Mouse (Mus musculus) layer of hippocampus, adult 2 months (tissue): ENCODE data around the gene Ccndbp1. TPM values are rescaled to one million over a fixed set of nuclear protein-coding genes. Genes with fewer than 3 reads are reported as not detected.
"Not testable (repeated sequence)": the region's sequence is repeated elsewhere in the genome, so short reads cannot be mapped to it uniquely, and the experiment has no call there.

ENCODE experiments used
- DNase-seq, 2 experiments: peaks; one replicate each; pipeline ENCODE4 v3.0.0; 2022; ENCODE audit warnings: low spot score in 2 of 2
- H3K27ac ChIP-seq: fragments of 200-600 bp; 2 replicates; pipeline ENCODE4 v1.8.1; 2022
- H3K4me3 ChIP-seq: fragments of 200-600 bp; 2 replicates; pipeline ENCODE4 v1.8.1; 2022; ENCODE audit warnings: mild to moderate bottlenecking
- CTCF ChIP-seq: fragments of 200-600 bp; conservative IDR thresholded peaks from 2 replicates; pipeline ENCODE4 v1.8.1; 2022; ENCODE audit warnings: antibody characterized with exemption, mild to moderate bottlenecking, moderate library complexity
- long read RNA-seq, 2 experiments: library from polyadenylated mRNA; stranded (forward); transcript quantifications; one replicate each; pipeline ENCODE4 v2.0.0; 2021; ENCODE audit warnings: borderline mapping rate in 2 of 2
- total RNA-seq, 2 experiments: library from RNA; stranded (reverse); gene quantifications; 2 replicates each; pipeline ENCODE4 v1.2.3; 2021

Gene Ccndbp1
- total RNA-seq: 10 to 100 TPM; 57.8 to 58.8 TPM
- long read RNA-seq, experiment 1, transcript Ccndbp1-201 (11 exons, 1,569 nt): major isoform, 17 of 28 reads
- long read RNA-seq, experiment 1, partial matches to known transcripts: 2 of 28 reads
- long read RNA-seq, experiment 1, other reads (novel, unspliced or antisense): 8 of 28 reads
- long read RNA-seq, experiment 2, transcript Ccndbp1-201 (11 exons, 1,569 nt): major isoform, 40 of 49 reads
- long read RNA-seq, experiment 2, partial matches to known transcripts: 3 of 49 reads
- long read RNA-seq, experiment 2, other reads (novel, unspliced or antisense): 6 of 49 reads

DNA sequence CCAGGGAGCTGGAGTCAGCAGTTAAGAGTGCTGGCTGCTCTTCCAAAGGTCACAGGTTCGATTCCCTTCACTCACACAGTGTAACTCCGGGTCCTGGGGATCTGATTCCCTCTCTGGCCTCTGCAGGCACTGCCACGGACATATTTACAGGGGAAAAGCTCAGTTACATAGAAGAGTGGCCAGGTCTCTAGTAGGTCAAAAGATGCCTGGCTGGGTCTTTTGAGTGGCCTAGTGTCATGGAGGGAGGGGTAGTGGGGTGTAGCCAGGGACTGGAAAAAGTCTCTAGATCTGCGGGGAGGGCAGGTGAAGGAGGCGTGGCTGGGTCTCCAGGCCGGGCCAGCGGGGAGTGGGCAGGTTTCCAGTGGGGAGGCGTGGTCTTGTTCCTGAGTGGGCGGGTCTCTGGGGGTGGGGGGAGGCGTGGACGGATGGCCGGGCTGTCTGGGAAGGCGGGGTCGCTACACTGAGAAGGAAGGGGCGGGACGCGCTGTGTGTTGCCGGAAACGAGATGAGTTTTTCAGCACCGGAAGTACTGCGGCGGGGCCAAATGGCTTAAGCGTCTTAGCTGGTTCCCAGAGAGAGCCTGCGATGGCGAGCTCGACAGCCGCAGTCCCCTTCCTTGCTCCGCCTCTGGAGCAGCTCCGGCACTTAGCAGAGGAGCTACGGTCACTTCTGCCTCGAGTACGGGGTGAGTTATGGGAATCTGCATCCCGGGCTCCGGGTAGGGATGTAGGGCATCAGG is at the start of gene Ccndbp1:
Gene Ccndbp1, plus strand, starts transcription at position 479 of the 739 bp plus-strand sequence.
- Histone ChIP-seq H3K4me3 (peak within 1 kb of the TSS; percentile 79), H3K27ac (peak within 1 kb of the TSS; percentile 85)
- peak; percentile 81 to 86 for DNase-seq
- TF ChIP-seq CTCF: no peak

DNA sequence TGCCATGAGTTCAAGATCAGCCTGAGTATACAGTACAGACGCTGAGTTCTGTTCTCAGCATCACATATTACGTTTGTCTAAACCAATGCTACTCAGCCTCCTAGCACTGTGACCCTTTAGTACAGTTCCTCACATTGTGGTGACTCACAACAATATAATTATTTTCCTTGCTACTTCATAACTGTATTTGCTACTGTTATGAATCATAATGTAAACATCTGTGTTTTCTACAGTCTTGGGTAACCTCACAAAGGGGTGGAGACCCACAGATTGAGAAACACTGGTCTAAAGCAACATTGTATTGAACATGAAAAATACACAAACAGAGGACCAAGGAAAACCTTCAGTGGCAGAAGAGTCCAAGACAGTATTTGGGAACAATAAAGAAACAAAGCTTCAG is 48.8 kb upstream of the Ccndbp1 start:
- no peak for TF ChIP-seq CTCF
- Histone ChIP-seq H3K27ac (no peak overlapping the region), H3K4me3 (no peak overlapping the region)
- DNase-seq: no peak

DNA sequence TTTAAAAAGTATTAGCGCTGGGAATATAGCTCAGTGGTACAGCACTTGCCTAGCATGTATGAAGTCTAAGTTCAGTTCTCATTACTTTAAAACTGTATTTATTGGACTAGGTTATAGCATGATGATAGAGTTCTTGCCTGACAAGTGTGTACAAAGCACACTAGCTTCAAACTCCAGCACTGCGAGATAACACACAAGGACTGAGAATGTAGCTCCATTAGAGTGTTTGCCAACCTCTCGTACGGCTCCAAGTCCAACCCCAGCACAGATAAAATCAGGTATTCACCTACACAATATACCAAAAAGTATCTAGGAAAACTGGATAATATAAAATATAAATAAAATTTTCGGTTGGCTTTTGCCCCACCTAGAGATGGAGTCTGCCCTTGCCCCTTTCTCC is 48.4 kb upstream of the Ccndbp1 start:
- no peak for DNase-seq
- no peak overlapping the region for H3K4me3 ChIP-seq
- H3K27ac ChIP-seq: no peak overlapping the region
- no peak for TF ChIP-seq CTCF

DNA sequence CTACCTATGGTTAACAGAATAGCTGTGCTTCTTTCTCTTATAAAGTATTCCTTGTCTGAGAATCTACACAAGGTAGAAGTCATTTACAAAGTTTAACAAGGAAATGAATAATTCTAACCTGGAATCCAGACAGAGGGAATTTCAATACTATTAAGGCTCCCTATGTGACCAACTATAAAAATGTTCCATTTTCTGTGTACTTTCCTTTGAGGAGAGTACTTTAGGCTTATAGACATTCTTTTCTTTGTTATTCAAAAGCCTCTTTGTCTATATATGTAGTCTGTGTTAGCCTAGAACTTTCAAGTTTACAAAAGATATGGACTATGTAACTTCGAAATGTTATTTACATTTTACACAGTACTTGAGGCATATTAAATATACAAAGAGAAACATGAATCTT is 47.9 kb upstream of the Ccndbp1 start:
- H3K27ac ChIP-seq: no peak overlapping the region
- no peak for TF ChIP-seq CTCF
- no peak overlapping the region for H3K4me3 ChIP-seq
- no peak for DNase-seq

DNA sequence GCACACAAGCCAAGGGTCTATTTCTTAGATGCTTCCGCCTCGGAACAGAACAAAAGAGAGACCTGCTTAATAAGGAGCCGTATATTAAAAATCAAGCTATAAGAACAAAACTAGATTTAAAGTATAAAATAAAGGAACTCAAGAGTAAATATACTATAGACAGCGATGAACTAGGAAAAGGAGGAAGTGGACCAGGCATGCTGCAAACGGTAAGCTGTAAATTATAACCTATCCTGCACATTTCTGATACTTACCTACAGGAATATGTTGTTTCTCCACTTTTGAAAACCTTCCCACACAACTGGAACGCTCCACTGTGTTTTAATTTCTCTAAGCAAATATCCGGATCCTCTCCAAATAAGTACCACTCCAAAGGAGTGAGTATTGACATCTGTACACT is 45.1 kb upstream of the Ccndbp1 start:
- no peak overlapping the region for H3K27ac ChIP-seq

DNA sequence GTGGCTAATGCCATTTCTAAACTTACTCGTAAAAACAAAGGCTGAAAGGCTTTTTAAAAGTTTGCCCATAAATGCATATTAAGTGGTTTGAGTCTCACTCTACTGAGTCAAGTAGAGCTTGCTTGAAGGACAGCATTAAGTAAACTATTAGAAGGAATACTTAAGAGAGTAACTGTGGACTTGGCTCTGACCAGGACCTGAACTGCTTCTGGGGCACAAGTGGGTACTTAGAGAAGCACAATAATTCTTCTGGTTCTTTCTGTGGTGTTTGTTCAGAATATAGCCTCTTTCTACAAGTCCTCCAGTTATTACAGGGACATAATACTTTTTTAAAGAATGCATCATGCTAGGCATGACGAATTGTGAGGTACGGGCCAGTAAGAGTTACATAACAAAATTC is 42.7 kb upstream of the Ccndbp1 start:
- H3K27ac ChIP-seq: no peak overlapping the region
- no peak for TF ChIP-seq CTCF
- no peak overlapping the region for H3K4me3 ChIP-seq
- DNase-seq: no peak

More for the DNA sequence above, 45.1 kb upstream of the Ccndbp1 start:
- no peak for TF ChIP-seq CTCF
- no peak overlapping the region for H3K4me3 ChIP-seq
- no peak for DNase-seq

DNA sequence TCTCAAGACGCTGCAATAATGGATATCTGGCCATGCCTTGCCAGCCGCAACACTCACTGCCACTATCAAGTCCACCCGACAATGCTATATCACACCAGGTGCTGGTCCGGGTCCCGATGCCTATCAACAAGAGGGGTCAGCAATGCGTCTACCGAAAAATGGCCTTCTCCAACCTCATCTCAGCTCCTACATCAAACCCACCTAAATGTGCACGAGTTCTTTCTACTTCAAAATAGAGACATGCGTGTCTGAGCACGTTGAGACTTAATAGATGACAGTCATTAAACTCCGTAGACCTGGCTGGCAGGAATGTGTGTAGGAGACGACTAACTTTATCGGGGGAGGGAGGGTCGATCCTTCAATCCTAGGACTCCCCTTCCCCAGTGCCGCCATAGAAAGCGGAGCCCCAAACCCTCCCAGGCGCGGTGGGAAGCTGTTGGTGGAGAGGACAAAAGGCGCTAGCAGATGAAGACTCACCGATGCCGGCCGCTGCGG is 38.1 kb upstream of the Ccndbp1 start:
- Histone ChIP-seq H3K27ac (peak overlapping the region; percentile 94), H3K4me3 (peak overlapping the region; percentile 82)
- DNase-seq: no peak
- TF ChIP-seq CTCF: no peak

DNA sequence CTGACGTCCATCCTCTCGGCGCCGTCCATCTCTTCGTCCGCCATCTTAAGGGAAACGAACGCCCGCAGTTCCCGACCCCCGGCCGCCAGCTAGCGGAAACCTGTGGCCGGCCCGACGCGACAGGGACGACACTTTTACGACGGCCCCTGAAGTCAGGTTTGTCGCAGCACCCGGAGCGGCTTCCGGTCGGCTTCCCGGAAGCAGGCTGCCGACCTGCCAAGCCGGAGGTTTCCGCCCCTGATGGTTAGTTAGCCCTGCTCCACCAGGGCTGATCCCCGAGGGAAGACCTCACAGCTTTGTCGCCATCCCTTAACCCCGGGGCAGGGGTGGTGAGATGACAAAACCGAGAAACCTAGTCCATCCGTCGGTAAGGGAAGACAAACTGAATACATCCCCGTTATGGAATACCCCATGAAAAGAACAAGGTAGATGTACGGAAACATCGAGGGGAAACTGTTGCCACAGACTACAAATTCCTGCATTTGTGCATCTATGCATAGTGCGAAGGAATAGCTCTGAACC is 37.6 kb upstream of the Ccndbp1 start, which contains the start of gene Ubr1:
Gene Ubr1, minus strand, starts transcription at position 157 of the 522 bp plus-strand sequence.
- DNase-seq: peak; percentile 85 to 87
- H3K27ac ChIP-seq: peak within 1 kb of the TSS; percentile 94
- peak; percentile 22; the same call in 1 of the 2 replicates for TF ChIP-seq CTCF
- peak within 1 kb of the TSS; percentile 82 for H3K4me3 ChIP-seq

DNA sequence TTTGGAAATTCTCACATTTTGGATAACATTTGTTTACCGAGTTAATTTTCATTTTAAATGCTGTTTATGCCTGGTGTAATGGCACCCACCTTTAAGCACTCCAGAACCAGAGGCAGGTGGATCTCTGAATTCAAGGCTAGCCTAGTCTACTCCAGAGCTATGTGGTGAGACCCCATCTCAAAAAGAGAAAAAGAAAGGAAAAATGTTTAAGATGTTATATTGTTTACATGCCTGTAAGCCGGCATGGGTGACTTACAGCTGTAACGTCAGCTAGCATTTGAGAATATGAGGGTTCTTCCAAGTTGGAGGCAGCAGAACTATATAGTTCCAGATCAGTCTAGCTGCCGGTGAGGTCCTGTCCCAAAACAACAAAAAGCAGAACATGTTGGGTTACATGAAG is 36.4 kb upstream of the Ccndbp1 start:
- no peak for DNase-seq
- no peak for TF ChIP-seq CTCF
- H3K4me3 ChIP-seq: no peak overlapping the region
- no peak overlapping the region for H3K27ac ChIP-seq

DNA sequence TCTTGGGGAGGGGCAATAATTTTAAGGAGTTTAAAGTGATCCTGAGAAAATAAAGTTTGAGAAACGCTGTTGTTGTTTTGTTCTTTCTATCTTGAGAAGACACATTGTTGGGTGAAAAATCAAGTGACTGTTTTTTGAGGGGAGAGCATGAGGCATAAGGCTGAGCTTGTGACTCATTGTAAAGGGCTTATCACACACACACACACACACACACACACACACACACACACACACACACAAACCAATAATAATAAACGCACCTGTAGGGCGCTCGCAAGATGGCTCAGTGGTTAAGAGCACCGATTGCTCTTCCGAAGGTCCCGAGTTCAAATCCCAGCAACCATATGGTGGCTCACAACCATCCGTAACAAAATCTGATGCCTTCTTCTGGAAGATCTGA is 35.9 kb upstream of the Ccndbp1 start:
- H3K4me3 ChIP-seq, DNase-seq, H3K27ac ChIP-seq: not testable (repeated sequence)

DNA sequence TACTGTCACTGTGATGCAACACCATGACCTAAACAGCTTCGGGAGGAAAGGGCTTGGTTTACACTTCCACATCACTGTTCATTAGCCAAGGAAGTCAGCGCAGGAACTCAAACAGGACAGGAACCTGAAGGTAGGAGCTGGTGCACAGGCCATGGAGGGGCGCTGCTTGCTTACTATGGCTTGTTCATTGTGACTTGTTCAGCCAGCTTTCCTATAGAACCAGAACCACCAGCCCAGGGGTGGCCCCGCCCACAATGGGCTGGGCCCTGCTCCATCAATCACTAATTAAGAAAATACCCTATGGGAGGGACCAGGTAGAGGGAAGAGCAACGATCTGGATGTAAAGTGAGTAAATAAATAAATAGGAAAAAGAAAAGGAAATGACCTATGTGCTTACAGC is 35.2 kb upstream of the Ccndbp1 start:
- no peak for TF ChIP-seq CTCF
- no peak for DNase-seq
- Histone ChIP-seq H3K4me3 (no peak overlapping the region), H3K27ac (no peak overlapping the region)

DNA sequence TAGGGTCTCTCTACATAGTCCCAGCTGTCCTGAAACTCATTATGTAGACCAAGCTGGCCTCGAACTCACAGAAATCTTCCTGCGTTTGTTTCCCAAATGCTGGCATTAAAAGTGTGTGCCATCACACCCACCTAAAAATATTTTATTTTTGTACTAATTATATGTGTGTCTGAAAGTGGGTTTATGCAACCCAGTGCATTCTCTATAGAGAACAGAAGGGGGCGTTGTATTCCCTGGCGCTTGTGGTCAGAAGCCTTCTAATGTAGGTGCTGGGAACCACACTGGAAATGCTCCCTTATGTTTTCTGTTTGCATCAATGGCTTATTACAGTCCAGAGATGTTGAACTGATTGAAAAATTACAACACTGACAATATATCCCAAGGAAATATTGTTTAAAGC is 31.9 kb upstream of the Ccndbp1 start:
- Histone ChIP-seq H3K4me3 (peak overlapping the region; percentile 78), H3K27ac (peak overlapping the region; percentile 96)
- no peak for DNase-seq
- TF ChIP-seq CTCF: peak; percentile 71
